Mouse (Mus musculus): Measurements from ENCODE around the gene Tex38.

GRCm38 (mm10) chr4:115782026-115782805, 1.4 kb upstream of the Tex38 start:
- no peak for TF ChIP-seq CTCF (IDR thresholded peaks at IDR 0.05; ENCODE audit: insufficient read depth, low read depth, low read length)
- no peak for TF ChIP-seq POLR2A (IDR thresholded peaks at IDR 0.05; ENCODE audit: insufficient read depth, low read depth, low read length)

Data from olfactory bulb, adult 2 months (tissue).